Mouse (Mus musculus): Measurements from ENCODE around the gene Sh2d6. TPM values are rescaled to one million over a fixed set of nuclear protein-coding genes. Genes with fewer than 3 reads are reported as not detected.

The Sh2d6 gene
- polyA plus RNA-seq, 1 experiment from 2014 or later, result not detected

DNA sequence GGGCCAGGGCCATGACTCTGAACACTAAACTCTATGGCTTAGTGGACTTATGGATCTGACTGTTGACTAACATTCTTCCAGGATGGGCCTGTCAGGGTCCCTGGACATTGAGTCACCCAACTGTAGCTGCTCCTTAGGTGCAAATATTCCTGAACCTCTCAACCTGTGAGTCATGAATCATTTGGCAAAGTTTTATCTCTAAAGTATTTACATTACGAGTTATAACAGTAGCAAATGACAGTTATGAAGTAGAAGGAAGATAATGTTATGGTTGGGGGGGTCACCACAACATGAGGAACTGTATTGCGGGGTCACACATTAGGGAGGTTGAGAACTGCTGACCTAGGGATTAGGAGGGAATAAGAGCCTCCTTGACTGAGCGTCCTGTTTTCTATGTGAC is 26.4 kb upstream of the Sh2d6 start:
- H3K9ac ChIP-seq, result no peak overlapping the region
- ATAC-seq (ENCODE audit: insufficient read depth) (no peak), DNase-seq (no peak)
- H3K4me1 ChIP-seq (ENCODE audit: insufficient read depth), result no peaks in the 10 kb centered on the region; the same call in none of the 2 replicates
- WGBS, result 69% methylated on average over 3 of the region's 3 CpGs
- H3K27ac ChIP-seq (ENCODE audit: low read depth), result no peak overlapping the region
- no peak for TF ChIP-seq CTCF (IDR thresholded peaks at IDR 0.05; ENCODE audit: low read depth)
- H3K9me3 ChIP-seq (ENCODE audit: low read depth, low read length), result no peaks in the 10 kb centered on the region
- no peak overlapping the region for H3K4me3 ChIP-seq (ENCODE audit: low read depth, low read length)
- H3K27me3 ChIP-seq (ENCODE audit: insufficient read depth, low read length), result no peaks in the 10 kb centered on the region
- H3K4me2 ChIP-seq, result no peak overlapping the region
- H3K36me3 ChIP-seq (ENCODE audit: insufficient read depth), result no peaks in the 10 kb centered on the region

DNA sequence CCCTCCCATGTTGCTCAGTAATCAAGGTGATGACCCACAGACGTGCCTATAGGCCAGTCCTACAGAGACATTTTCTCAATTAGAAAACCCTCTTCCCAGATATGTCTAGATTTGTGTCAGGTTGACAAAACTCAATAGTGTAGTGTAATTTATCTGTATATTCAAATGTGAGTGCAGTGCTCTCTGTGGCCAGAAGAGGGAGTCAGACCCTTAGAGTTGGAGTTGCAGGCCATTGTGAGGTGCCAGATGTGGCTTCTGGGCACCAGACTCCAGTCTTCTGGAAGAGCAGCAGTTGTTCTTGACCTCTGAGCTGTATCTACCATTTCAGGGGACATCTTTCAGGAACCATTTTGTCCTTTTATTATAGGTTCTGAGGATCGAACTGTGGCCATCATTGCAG is 25.6 kb upstream of the Sh2d6 start:
- no peak overlapping the region for H3K9ac ChIP-seq
- H3K4me2 ChIP-seq, result no peak overlapping the region
- no peaks in the 10 kb centered on the region; the same call in none of the 2 replicates for H3K4me1 ChIP-seq (ENCODE audit: insufficient read depth)
- DNase-seq (no peak), ATAC-seq (ENCODE audit: insufficient read depth) (no peak)
- H3K9me3 ChIP-seq (ENCODE audit: low read depth, low read length), result no peaks in the 10 kb centered on the region
- H3K36me3 ChIP-seq (ENCODE audit: insufficient read depth), result no peaks in the 10 kb centered on the region
- H3K4me3 ChIP-seq (ENCODE audit: low read depth, low read length), result no peak overlapping the region
- H3K27ac ChIP-seq (ENCODE audit: low read depth), result no peak overlapping the region
- 89% methylated on average over 2 of the region's 2 CpGs for WGBS
- no peaks in the 10 kb centered on the region for H3K27me3 ChIP-seq (ENCODE audit: insufficient read depth, low read length)
- no peak; the same call in 1 of the 2 replicates for TF ChIP-seq CTCF (IDR thresholded peaks at IDR 0.05; ENCODE audit: low read depth)

GRCm38 (mm10) chr6:72545377-72545776 is 23.9 kb upstream of the Sh2d6 start:
- no peaks in the 10 kb centered on the region for H3K9me3 ChIP-seq (ENCODE audit: low read depth, low read length)
- no peaks in the 10 kb centered on the region; the same call in none of the 2 replicates for H3K4me1 ChIP-seq (ENCODE audit: insufficient read depth)
- H3K4me2 ChIP-seq, result no peak overlapping the region
- ATAC-seq (ENCODE audit: insufficient read depth) (no peak), DNase-seq (no peak)
- H3K9ac ChIP-seq, result no peak overlapping the region
- no peak overlapping the region for H3K27ac ChIP-seq (ENCODE audit: low read depth)
- 63% methylated on average over 7 of the region's 7 CpGs for WGBS
- H3K4me3 ChIP-seq (ENCODE audit: low read depth, low read length), result no peak overlapping the region
- TF ChIP-seq CTCF (IDR thresholded peaks at IDR 0.05; ENCODE audit: low read depth), result no peak
- no peaks in the 10 kb centered on the region for H3K36me3 ChIP-seq (ENCODE audit: insufficient read depth)
- no peaks in the 10 kb centered on the region for H3K27me3 ChIP-seq (ENCODE audit: insufficient read depth, low read length)

DNA sequence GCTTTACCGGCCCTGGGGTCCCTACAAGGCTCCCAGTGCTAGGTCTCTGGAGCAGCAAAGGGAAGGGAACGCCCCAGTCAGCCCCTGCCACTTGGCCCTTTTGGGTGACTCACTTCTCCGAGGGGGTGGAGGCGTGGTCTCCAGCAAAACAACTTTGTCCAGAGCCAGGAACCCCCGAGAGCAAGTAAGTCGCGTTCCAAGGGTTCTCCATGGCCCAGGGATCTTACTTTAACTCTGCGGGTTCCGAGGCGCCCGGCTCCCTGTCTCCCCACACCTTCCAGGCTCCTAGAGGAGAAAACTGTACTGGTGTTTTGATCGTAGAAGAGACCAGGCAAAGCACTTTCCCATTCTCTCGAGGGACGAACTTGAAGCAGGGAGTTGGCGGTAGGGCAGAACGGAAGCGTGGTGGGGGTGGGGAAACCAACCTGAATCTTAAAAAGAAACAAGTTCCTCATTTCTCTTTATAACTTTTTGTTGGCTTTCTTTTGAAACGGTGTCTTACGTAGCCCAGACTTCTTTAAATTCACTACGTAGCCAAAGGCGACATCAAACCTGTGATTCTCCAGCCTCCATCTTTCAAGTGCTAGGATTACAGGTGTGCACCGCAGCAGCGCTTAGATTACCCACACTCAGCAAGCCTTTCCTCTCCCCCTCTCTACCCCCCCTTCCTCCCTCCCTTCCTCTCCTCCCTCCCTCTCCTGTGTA is 22.9 kb upstream of the Sh2d6 start, which contains the start of gene Capg:
Gene Capg (plus strand): TSS at position 109 of the 705 bp plus-strand sequence.
- peak; percentile 59 for ATAC-seq (ENCODE audit: insufficient read depth)
- Histone ChIP-seq H3K4me3 (ENCODE audit: low read depth, low read length) (peak within 1 kb of the TSS; percentile 35), H3K27ac (ENCODE audit: low read depth) (peak within 1 kb of the TSS; percentile 80), H3K4me2 (peak within 1 kb of the TSS; percentile 63), H3K27me3 (ENCODE audit: insufficient read depth, low read length) (no peaks in the 10 kb centered on the region), H3K4me1 (ENCODE audit: insufficient read depth) (no peaks in the 10 kb centered on the region; the same call in none of the 2 replicates), H3K9me3 (ENCODE audit: low read depth, low read length) (no peaks in the 10 kb centered on the region), H3K9ac (peak within 1 kb of the TSS; percentile 52), H3K36me3 (ENCODE audit: insufficient read depth) (no peaks in the 10 kb centered on the region)
- peak; percentile 74 for DNase-seq
- no peak for TF ChIP-seq CTCF (IDR thresholded peaks at IDR 0.05; ENCODE audit: low read depth)
- 8% methylated on average over 23 of the region's 23 CpGs for WGBS

DNA sequence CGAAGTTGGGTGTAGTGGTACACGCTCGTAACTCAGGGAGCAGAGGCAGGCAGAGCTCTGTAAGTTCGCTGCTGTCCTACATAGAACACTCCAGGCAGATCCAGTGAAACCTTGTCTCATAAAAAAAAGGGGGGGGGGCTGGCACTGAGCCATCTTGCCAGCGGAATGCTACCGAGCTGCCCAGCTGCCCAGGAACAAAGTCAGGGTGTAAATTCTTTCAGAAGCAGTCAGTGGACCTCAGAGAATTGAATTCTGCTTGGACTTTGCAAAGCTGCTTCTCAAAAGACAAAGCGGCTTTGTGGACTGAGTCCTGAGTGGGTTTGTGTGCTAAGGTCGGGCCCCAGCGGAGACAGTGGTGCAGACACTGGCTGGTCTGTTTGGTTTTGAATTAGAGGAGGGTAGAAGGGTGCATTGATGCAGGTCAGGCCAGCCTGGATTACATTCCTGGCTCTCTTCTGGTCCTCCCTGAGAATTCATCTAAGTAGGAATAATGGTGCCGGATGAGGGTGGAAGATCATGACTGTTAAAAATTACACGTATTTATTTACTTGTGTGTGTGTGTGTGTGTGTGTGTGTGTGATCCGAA is 21.9 kb upstream of the Sh2d6 start:
- Histone ChIP-seq H3K4me1 (ENCODE audit: insufficient read depth) (no peaks in the 10 kb centered on the region; the same call in none of the 2 replicates), H3K36me3 (ENCODE audit: insufficient read depth) (no peaks in the 10 kb centered on the region), H3K27me3 (ENCODE audit: insufficient read depth, low read length) (no peaks in the 10 kb centered on the region), H3K27ac (ENCODE audit: low read depth) (peak overlapping the region; percentile 80; the same call in 1 of the 2 replicates), H3K4me3 (ENCODE audit: low read depth, low read length) (no peak overlapping the region), H3K9me3 (ENCODE audit: low read depth, low read length) (no peaks in the 10 kb centered on the region), H3K9ac (no peak overlapping the region), H3K4me2 (no peak overlapping the region)
- no peak for ATAC-seq (ENCODE audit: insufficient read depth)
- no peak for TF ChIP-seq CTCF (IDR thresholded peaks at IDR 0.05; ENCODE audit: low read depth)
- peak; percentile 26 for DNase-seq
- 73% methylated on average over 12 of the region's 12 CpGs for WGBS

DNA sequence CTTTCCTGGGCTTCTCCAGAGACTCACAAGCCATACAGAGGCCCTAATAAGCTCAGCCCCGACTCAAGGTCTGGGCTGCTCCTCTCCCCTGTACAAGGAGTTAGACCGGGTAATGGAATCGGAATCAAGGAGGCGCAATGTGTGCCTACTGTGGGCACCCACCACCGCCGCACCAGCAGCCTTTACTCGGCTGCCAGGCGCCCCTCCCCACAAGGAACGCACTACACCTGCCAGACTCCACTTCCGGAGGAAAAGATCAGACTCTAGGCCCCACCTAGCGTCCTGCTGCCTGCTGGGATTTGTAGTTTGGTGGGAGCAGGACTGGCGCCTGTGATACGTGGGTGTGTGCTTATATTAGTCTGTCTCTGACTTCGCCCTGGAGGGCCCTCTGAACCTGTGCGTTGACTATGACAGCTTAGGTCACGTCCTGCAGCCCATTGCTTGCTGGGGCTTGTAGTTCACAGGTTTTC is 17.1 kb upstream of the Sh2d6 start:
- no peaks in the 10 kb centered on the region for H3K27me3 ChIP-seq (ENCODE audit: insufficient read depth, low read length)
- no peaks in the 10 kb centered on the region for H3K9me3 ChIP-seq (ENCODE audit: low read depth, low read length)
- peak overlapping the region; percentile 61 for H3K9ac ChIP-seq
- peak overlapping the region; percentile 46 for H3K4me3 ChIP-seq (ENCODE audit: low read depth, low read length)
- peak; percentile 40 for TF ChIP-seq CTCF (IDR thresholded peaks at IDR 0.05; ENCODE audit: low read depth)
- WGBS, result 3% methylated on average over 16 of the region's 16 CpGs
- DNase-seq (peak; percentile 86), ATAC-seq (ENCODE audit: insufficient read depth) (peak; percentile 95)
- H3K36me3 ChIP-seq (ENCODE audit: insufficient read depth), result no peaks in the 10 kb centered on the region
- H3K4me2 ChIP-seq, result peak overlapping the region; percentile 76
- no peak overlapping the region for H3K27ac ChIP-seq (ENCODE audit: low read depth)
- no peaks in the 10 kb centered on the region; the same call in 1 of the 2 replicates for H3K4me1 ChIP-seq (ENCODE audit: insufficient read depth)

GRCm38 (mm10) chr6:72537998-72538500 is 16.5 kb upstream of the Sh2d6 start:
- no peak for ATAC-seq (ENCODE audit: insufficient read depth)
- 36% methylated on average over 10 of the region's 10 CpGs for WGBS
- H3K9ac ChIP-seq, result peak overlapping the region; percentile 61
- TF ChIP-seq CTCF (IDR thresholded peaks at IDR 0.05; ENCODE audit: low read depth), result no peak
- H3K4me1 ChIP-seq (ENCODE audit: insufficient read depth), result no peaks in the 10 kb centered on the region; the same call in 1 of the 2 replicates
- no peak overlapping the region for H3K27ac ChIP-seq (ENCODE audit: low read depth)
- DNase-seq, result no peak
- peak overlapping the region; percentile 76 for H3K4me2 ChIP-seq
- H3K4me3 ChIP-seq (ENCODE audit: low read depth, low read length), result peak overlapping the region; percentile 46
- H3K9me3 ChIP-seq (ENCODE audit: low read depth, low read length), result no peaks in the 10 kb centered on the region
- no peaks in the 10 kb centered on the region for H3K27me3 ChIP-seq (ENCODE audit: insufficient read depth, low read length)
- H3K36me3 ChIP-seq (ENCODE audit: insufficient read depth), result no peaks in the 10 kb centered on the region

All from lung, embryonic 14.5 days (tissue).